9 mouse cellular contexts compared by ENCODE assay signal in the genomic region with DNA sequence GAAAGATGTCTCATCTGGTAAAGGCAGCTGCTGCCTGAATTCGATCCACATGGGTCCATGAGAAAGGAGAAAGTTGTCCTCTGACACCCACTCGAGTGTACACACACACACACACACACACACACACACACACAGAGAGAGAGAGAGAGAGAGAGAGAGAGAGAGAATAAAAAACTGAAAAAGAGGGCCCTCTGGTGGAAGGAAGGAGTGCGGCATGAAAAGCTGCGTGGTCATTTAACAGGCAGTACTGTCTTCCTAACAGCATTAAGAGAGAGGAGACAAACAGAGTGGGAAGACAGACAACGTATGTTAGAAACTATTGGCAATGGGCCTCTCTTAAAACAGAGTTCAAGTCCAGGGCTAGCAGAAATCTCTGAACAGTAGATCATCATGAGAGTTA. TPM values are rescaled to one million over a fixed set of nuclear protein-coding genes. Genes with fewer than 3 reads are reported as not detected.
A peak's percentile ranks its signal among the peaks of the same experiment; 100 is the strongest.
DNase-seq lines count a peak whose midpoint lies in the region; ATAC-seq lines count a peak whose summit lies in the region.
"Had no signal": no experiment of that assay in that cellular context is flagged by ENCODE, and none has a peak within 500 bp of the region (broad histone marks: within the 10 kb centered on the region; RNA-seq: fewer than 3 reads in every experiment).

No protein-coding gene starts in this region.

- DNase-seq in cerebellum, postnatal 10 days: peak; percentile 14 to 27
- DNase-seq in cerebellum, postnatal 36 days: no peak
- DNase-seq in liver, embryonic 13.5 days: peak; percentile 11
- DNase-seq in thymus, adult 18-20 months: peak; percentile 11 to 30
- DNase-seq in layer of hippocampus, adult 9-11 months: no peak
- no peak for DNase-seq in urinary bladder, postnatal 25 days (ENCODE audit: low spot score)

- H3K9ac ChIP-seq in liver, embryonic 13.5 days: no peak overlapping the region
- H3K9ac ChIP-seq in liver, embryonic 12.5 days: no peak overlapping the region
- H3K9ac ChIP-seq: limb, embryonic 13.5 days had no signal

- WGBS in liver, embryonic 13.5 days (ENCODE audit: insufficient replicate concordance): 42% methylated on average over 5 of the region's 5 CpGs
- 54% methylated on average over 5 of the region's 5 CpGs for WGBS in liver, embryonic 12.5 days (ENCODE audit: insufficient replicate concordance)

- H3K27ac ChIP-seq in liver, embryonic 13.5 days: no peak overlapping the region
- no peak overlapping the region for H3K27ac ChIP-seq in liver, embryonic 12.5 days
- H3K27ac ChIP-seq: limb, embryonic 13.5 days had no signal

- peak; percentile 50 for ATAC-seq in liver, embryonic 13.5 days (ENCODE audit: low read depth)
- ATAC-seq in liver, embryonic 12.5 days: no peak; the same call in 1 of the 2 replicates
- ATAC-seq in granulocyte monocyte progenitor cell, adult 5-6 weeks (replicated peaks; ENCODE audit: poor library complexity, severe bottlenecking): peak; percentile 84

- H3K4me3 ChIP-seq in liver, embryonic 13.5 days (replicated peaks): no peak overlapping the region
- H3K4me3 ChIP-seq in liver, embryonic 12.5 days: no peak overlapping the region
- H3K4me3 ChIP-seq: limb, embryonic 13.5 days had no signal

- no peaks in the 10 kb centered on the region for H3K27me3 ChIP-seq in liver, embryonic 13.5 days
- H3K27me3 ChIP-seq in liver, embryonic 12.5 days (replicated peaks): no peaks in the 10 kb centered on the region
- H3K27me3 ChIP-seq: limb, embryonic 13.5 days had no signal

- H3K4me2 ChIP-seq in liver, embryonic 13.5 days: no peak overlapping the region
- H3K4me2 ChIP-seq in liver, embryonic 12.5 days: no peak overlapping the region
- H3K4me2 ChIP-seq: limb, embryonic 13.5 days had no signal

- H3K9me3 ChIP-seq in liver, embryonic 13.5 days (replicated peaks): no peaks in the 10 kb centered on the region
- H3K9me3 ChIP-seq in liver, embryonic 12.5 days (replicated peaks): no peaks in the 10 kb centered on the region
- H3K9me3 ChIP-seq: limb, embryonic 13.5 days had no signal

- peaks cover 7% of the 10 kb centered on the region; the same call in 1 of the 2 replicates for H3K36me3 ChIP-seq in liver, embryonic 13.5 days
- H3K36me3 ChIP-seq in liver, embryonic 12.5 days: peaks cover 16% of the 10 kb centered on the region

- H3K4me1 ChIP-seq in liver, embryonic 13.5 days (replicated peaks): no peaks in the 10 kb centered on the region
- no peaks in the 10 kb centered on the region for H3K4me1 ChIP-seq in liver, embryonic 12.5 days
- H3K4me1 ChIP-seq: limb, embryonic 13.5 days had no signal

RNA-seq across cellular contexts. Expression of a gene that starts 8.9 kb away (rescaled TPM):
- polyA plus RNA-seq in liver, embryonic 13.5 days (2015; fragmentation: Nextera tagmentation; extraction: Ambion mirVana): 6.0 and 7.3 TPM in 2 replicates
- 8.2 and 9.6 TPM in 2 replicates for polyA plus RNA-seq in liver, embryonic 12.5 days (2016; fragmentation: Nextera tagmentation; extraction: Ambion mirVana)
- total RNA-seq in granulocyte monocyte progenitor cell, adult 5-6 weeks (2014; fragmentation: Nextera tagmentation): 18.6 and 20.9 TPM in 2 replicates
- total RNA-seq in granulocyte monocyte progenitor cell, adult 5-6 weeks (2017): 11.7 and 17.4 TPM in 2 replicates

RNA-seq across cellular contexts. Expression of a gene that starts 14.5 kb away (rescaled TPM):
- 4.6 and 5.4 TPM in 2 replicates for polyA plus RNA-seq in liver, embryonic 13.5 days (2015; fragmentation: Nextera tagmentation; extraction: Ambion mirVana)
- polyA plus RNA-seq in liver, embryonic 12.5 days (2016; fragmentation: Nextera tagmentation; extraction: Ambion mirVana): 5.6 and 5.7 TPM in 2 replicates
- 11.2 and 14.5 TPM in 2 replicates for total RNA-seq in granulocyte monocyte progenitor cell, adult 5-6 weeks (2014; fragmentation: Nextera tagmentation)
- total RNA-seq in granulocyte monocyte progenitor cell, adult 5-6 weeks (2017): 5.5 and 7.4 TPM in 2 replicates

Comparison
In these comparisons a context has a peak if more than half of its experiments do, and no peak if none do; other contexts are left out.
1. DNase-seq: peak in cerebellum, postnatal 10 days (2 of 2), liver, embryonic 13.5 days (single experiment) and thymus, adult 18-20 months (2 of 2); none in cerebellum, postnatal 36 days (0 of 2), layer of hippocampus, adult 9-11 months (single experiment) and urinary bladder, postnatal 25 days (single experiment).